Mouse (Mus musculus) erythroblast, embryonic 14.5 days (primary cell): ENCODE results near the gene Prkag2.

Source experiments
- GATA1 ChIP-seq: IDR thresholded peaks from 2 replicates; pipeline ENCODE4 v1.6.1; 2012; ENCODE audit warnings: low read length, inconsistent platforms, mixed read lengths
- TAL1 ChIP-seq: IDR thresholded peaks from 3 replicates; pipeline ENCODE4 v1.6.1; 2012; ENCODE audit warnings: low read length, inconsistent platforms, mixed read lengths

- TF ChIP-seq GATA1 (no peak), TAL1 (no peak)
These were observed 118.2 kb downstream of the Prkag2 start for GRCm38 (mm10) chr5:24982258-24982657.
